Mouse (Mus musculus) thymus, adult 2 months (tissue): ENCODE measurements around the gene Krt2. TPM values are rescaled to one million over a fixed set of nuclear protein-coding genes. Genes with fewer than 3 reads are reported as not detected.

Experiments used
- DNase-seq: peaks from one replicate; pipeline ENCODE4 v3.0.0; 2021
- H3K27ac ChIP-seq: fragments of 200-500 bp; 2 replicates; pipeline ENCODE4 v1.5.1; 2012; ENCODE audit warnings: low read length, control low read depth; ENCODE audit not compliant: control insufficient read depth, insufficient read depth
- H3K27me3 ChIP-seq: fragments of 200-500 bp; 2 replicates; pipeline ENCODE4 v1.6.1; 2012; ENCODE audit warnings: mild to moderate bottlenecking, low read length, moderate library complexity, mixed read lengths; ENCODE audit not compliant: control insufficient read depth, insufficient read depth
- H3K36me3 ChIP-seq: fragments of 200-500 bp; 2 replicates; pipeline ENCODE4 v1.6.1; 2012; ENCODE audit warnings: mild to moderate bottlenecking, low read length, moderate library complexity; ENCODE audit not compliant: control insufficient read depth, insufficient read depth
- H3K4me1 ChIP-seq: fragments of 200-500 bp; replicated peaks from 2 replicates; pipeline ENCODE4 v1.6.1; 2012; ENCODE audit warnings: low read length; ENCODE audit not compliant: control insufficient read depth, insufficient read depth
- H3K4me3 ChIP-seq: fragments of 200-500 bp; 2 replicates; pipeline ENCODE4 v1.5.1; 2012; ENCODE audit warnings: mild to moderate bottlenecking, low read length, control low read depth, moderate library complexity; ENCODE audit not compliant: control insufficient read depth, insufficient read depth
- CTCF ChIP-seq: fragments of 200-500 bp; IDR thresholded peaks from 2 replicates; pipeline ENCODE4 v1.5.1; 2012; ENCODE audit warnings: mild to moderate bottlenecking, control low read depth, low read length, moderate library complexity, borderline replicate concordance; ENCODE audit not compliant: control insufficient read depth, poor library complexity, insufficient read depth; ENCODE audit errors: extremely low read depth
- POLR2A ChIP-seq: fragments of 200-500 bp; IDR thresholded peaks from 2 replicates; pipeline ENCODE4 v1.6.1; 2012; ENCODE audit warnings: mild to moderate bottlenecking, low read length, control low read depth, moderate library complexity; ENCODE audit not compliant: control insufficient read depth, poor library complexity, insufficient read depth; ENCODE audit errors: extremely low read depth
- WGBS: fragments of 180-500 bp; shearing (Covaris S2); methylation state at CpG from one replicate; pipeline ENCODE4 v1.1.7; 2018; 5-methylcytosine and 5-hydroxymethylcytosine counted together
- polyA plus RNA-seq: library from polyadenylated mRNA; depleted of rRNA; stranded (reverse); fragments of >200 nt; gene quantifications from 2 replicates; pipeline ENCODE4 v1.2.3, GENCODE M21; 2012

The Krt2 gene
- polyA plus RNA-seq, 1 experiment = 0.16 TPM

DNA sequence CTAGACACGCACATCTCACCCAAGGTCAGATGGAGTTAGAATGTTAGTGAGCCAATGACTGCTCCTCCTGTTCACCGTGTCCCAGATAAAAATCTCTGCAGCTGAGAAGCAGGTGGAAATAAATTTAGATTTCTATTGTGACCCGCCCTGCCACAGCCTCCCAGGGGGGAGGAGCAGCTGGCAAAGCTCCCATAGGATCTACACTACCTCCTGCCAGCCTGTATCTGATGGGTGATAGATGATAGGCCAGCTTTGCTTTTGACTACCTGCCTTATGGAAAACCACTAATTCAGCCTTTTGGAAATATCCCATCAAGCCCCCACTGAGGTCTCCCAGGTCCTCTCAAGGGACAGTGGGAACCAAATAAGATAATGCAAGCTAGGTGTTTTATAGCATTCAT, 37.8 kb upstream of the Krt2 start:
- Histone ChIP-seq H3K27ac (no peak overlapping the region), H3K4me3 (no peak overlapping the region), H3K27me3 (peaks cover 9% of the 10 kb centered on the region; the same call in 1 of the 2 replicates), H3K4me1 (0 out of 2 replicates have a peak, but pooled peaks cover 2% of the 10 kb centered on the region), H3K36me3 (no peaks in the 10 kb centered on the region)
- 72% methylated on average over 3 of the region's 3 CpGs for WGBS
- TF ChIP-seq POLR2A (no peak), CTCF (no peak)
- DNase-seq = no peak

DNA sequence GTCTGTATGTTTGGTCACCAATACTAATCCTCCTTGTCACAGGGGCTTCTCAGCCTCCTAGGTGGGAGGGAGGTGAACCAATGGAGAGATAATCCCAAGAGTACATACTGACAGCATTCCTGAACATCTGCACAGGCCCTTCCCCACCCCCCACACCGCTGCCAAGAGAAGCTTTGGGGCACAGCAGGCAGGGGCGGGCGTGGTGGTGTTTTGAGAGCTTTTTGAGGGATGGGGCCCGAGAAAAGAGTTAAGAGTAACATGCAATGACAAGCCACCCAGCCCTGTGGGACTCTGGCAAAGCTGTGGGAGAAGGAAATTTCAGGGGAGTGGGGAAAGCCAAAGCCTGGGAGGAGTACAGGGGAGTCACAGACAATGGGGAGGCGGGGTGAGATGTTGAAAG, 36.3 kb upstream of the Krt2 start:
- Histone ChIP-seq H3K27me3 (peaks cover 2% of the 10 kb centered on the region; the same call in 1 of the 2 replicates), H3K4me3 (no peak overlapping the region), H3K27ac (no peak overlapping the region), H3K4me1 (no peaks in the 10 kb centered on the region), H3K36me3 (no peaks in the 10 kb centered on the region)
- WGBS = 32% methylated on average over 5 of the region's 5 CpGs
- no peak for DNase-seq
- no peak for TF ChIP-seq POLR2A
- no peak for TF ChIP-seq CTCF

DNA sequence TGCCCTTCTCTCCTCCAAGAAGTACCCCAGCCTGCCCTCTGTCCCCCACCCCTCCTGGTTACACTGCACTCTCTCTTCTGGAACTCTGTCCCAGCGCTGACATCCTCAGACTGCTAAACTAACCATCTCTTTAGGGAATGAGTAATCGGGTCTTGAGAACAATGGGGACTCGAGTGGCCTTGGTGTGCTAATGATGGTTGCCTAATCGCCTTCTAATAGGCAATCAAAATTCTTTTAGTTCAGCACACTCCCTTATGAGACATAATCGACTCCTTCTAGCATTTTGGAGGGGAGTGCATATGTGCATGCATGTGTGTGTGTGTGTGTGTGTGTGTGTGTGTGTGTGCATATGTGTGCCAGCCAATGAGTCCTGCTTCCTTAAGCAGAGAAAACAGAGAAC, 34.6 kb upstream of the Krt2 start:
- no peak for DNase-seq
- TF ChIP-seq CTCF (no peak), POLR2A (no peak)
- 46% methylated on average over 5 of the region's 5 CpGs for WGBS
- Histone ChIP-seq H3K36me3 (no peaks in the 10 kb centered on the region), H3K4me1 (no peaks in the 10 kb centered on the region), H3K27ac (no peak overlapping the region), H3K27me3 (no peaks in the 10 kb centered on the region), H3K4me3 (no peak overlapping the region)

DNA sequence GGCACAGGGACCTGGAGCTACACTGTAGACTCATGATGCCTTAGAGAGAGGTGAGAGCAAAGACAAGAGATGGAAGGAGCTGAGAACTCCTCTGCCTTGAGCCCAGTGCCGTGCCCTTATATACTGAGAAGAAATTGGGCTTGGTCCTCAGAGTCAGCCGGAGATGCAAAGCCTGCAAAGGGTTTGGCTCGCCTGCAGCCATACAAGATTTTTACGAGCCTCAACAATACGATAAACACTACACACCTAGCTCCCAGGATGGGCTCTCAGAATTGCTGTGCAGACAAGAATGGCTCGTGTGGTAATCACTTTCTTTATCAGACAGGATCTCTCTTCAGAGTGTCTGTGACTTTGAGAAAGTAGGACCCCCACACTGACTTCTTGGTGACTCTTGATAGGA, 32.7 kb upstream of the Krt2 start, which contains the start of gene Krt1:
Gene Krt1, minus strand, starts transcription at position 101 of the 400 bp plus-strand sequence.
- Histone ChIP-seq H3K4me3 (no peak within 1 kb of the TSS), H3K36me3 (no peaks in the 10 kb centered on the region), H3K4me1 (no peaks in the 10 kb centered on the region), H3K27me3 (peaks cover 5% of the 10 kb centered on the region; the same call in 1 of the 2 replicates), H3K27ac (no peak within 1 kb of the TSS)
- DNase-seq = no peak
- 88% methylated on average over 6 of the region's 6 CpGs for WGBS
- TF ChIP-seq CTCF = no peak
- TF ChIP-seq POLR2A = no peak

DNA sequence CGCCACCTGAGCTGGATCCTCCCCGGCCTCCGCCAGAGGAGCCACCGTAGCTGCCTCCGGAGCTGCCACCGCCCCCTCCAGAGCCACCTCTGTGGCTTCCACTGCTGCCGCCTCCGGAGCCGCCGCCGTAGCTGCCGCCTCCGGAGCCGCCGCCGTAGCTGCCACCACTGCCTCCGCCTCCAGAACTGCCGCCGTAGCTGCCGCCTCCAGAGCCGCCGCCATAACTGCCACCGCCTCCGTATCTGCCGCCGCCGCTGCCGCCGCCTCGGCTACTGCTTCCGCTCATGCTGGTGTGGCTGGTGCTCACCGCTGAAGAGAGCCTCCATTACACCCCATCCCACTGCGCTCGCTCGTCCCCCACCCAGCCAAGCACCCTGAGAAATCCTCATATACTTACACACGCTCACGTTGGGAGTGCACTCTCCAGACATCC, 28.0 kb upstream of the Krt2 start:
- H3K4me3 ChIP-seq = no peak overlapping the region
- H3K27me3 ChIP-seq = peaks cover 5% of the 10 kb centered on the region; the same call in 1 of the 2 replicates
- no peaks in the 10 kb centered on the region for H3K36me3 ChIP-seq
- no peak for TF ChIP-seq POLR2A
- TF ChIP-seq CTCF = no peak
- no peaks in the 10 kb centered on the region for H3K4me1 ChIP-seq
- peak; percentile 35 for DNase-seq
- WGBS = 3% methylated on average over 36 of the region's 37 CpGs
- no peak overlapping the region for H3K27ac ChIP-seq

DNA sequence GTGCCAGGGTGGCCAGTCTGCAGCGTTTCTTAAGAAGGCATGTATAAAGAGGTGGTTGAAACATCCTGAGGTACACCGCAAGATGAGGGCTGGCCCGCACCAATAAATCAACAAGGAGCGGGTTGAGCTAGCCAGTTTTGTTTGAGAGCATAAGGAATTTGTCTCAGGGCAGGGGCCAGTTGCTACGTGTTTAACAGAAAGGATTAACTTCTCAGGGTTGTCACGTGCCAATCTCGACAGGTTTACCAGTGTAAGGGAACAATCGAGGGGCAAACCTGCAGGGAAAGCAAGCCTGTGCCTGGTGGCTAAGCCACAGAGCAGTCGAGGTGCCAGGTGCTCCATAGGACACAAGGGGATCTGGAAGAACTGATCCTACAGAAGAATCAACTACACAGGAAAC, 25.2 kb upstream of the Krt2 start:
- DNase-seq = no peak
- Histone ChIP-seq H3K36me3 (no peaks in the 10 kb centered on the region), H3K27ac (no peak overlapping the region), H3K4me3 (no peak overlapping the region), H3K27me3 (peaks cover 5% of the 10 kb centered on the region; the same call in 1 of the 2 replicates), H3K4me1 (no peaks in the 10 kb centered on the region)
- TF ChIP-seq CTCF (no peak), POLR2A (no peak)
- WGBS = 65% methylated on average over 9 of the region's 9 CpGs

DNA sequence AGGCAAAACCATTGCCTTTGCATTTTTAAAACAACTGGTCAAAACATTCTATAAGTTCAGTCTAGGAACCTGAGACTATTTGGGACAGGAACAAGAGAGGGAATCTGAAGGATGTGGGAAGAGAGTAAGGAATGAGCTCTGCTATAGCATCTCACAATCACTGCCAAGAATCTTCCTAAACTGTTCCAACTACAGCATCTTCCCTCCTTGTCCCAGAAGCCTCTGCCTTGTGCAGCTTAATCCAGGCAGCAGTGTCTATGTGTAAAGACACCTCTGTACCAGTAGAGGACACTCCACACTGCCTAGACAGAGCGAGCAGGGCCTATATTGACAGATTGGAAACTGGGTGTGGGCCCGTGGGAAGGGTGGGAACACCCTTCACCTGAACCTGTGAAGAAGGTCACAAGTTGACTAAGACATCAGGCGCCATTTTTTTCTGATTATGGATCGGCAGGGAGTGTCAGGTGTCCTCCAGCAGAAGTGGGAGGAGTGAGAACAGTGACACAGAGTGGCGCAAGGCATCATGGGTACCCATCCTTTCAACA, 16.9 kb upstream of the Krt2 start:
- Histone ChIP-seq H3K4me1 (no peaks in the 10 kb centered on the region), H3K27ac (no peak overlapping the region), H3K4me3 (no peak overlapping the region), H3K27me3 (no peaks in the 10 kb centered on the region), H3K36me3 (no peaks in the 10 kb centered on the region)
- no peak for TF ChIP-seq CTCF
- TF ChIP-seq POLR2A = no peak
- 66% methylated on average over 5 of the region's 5 CpGs for whole genome bisulfite sequencing
- DNase-seq = no peak
